Mouse (Mus musculus) adrenal gland (tissue): ENCODE data around the gene Ugt2b35.
"Not testable (repeated sequence)": the region's sequence is repeated elsewhere in the genome, so short reads cannot be mapped to it uniquely, and the experiment has no call there.

Experiments
- intact Hi-C: fragments of 180-260 bp; cut with DNase I; formaldehyde crosslinking; loops from one replicate; pipeline ENCODE4 v1.15.1; 2025
- long read RNA-seq, 2 experiments: library from polyadenylated mRNA; unstranded; transcript quantifications; one replicate each; pipeline ENCODE4 v2.0.0; 2020; ENCODE audit warnings: borderline replicate concordance in 1 of 2; ENCODE audit not compliant: insufficient replicate concordance in 1 of 2

The Ugt2b35 gene
- long read RNA-seq, experiment 1: 0 reads
- long read RNA-seq, experiment 2: 0 reads

- intact Hi-C loops: no loop called here
Observed at GRCm38 (mm10) chr5:87000395-87001073, at the start of gene Ugt2b35. Gene Ugt2b35 (plus strand): TSS chr5:87000860.

DNA sequence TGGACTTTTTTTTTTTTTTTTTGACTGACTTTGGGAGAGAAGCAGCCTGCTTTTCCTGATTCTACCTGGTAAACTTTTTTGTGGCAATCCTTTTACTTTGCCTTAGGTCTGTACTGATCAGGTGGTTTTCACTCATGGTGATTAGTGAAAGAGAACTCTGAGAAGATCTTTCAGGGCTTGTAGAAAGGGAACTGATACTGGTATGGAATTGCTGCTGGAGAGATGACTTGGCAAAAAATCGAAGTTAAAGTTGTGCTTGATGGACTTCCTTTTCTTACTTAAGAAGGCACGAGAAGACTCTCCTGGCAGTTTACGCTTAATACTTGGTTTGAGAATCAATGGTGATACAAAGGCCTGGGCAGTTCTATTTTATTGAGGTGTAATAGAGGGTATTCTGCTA, 40.2 kb upstream of the Ugt2b35 start:
- intact Hi-C loops: no loop called here

- intact Hi-C loops: no loop called here
Observed at GRCm38 (mm10) chr5:86961587-86962358, 38.9 kb upstream of the Ugt2b35 start.

DNA sequence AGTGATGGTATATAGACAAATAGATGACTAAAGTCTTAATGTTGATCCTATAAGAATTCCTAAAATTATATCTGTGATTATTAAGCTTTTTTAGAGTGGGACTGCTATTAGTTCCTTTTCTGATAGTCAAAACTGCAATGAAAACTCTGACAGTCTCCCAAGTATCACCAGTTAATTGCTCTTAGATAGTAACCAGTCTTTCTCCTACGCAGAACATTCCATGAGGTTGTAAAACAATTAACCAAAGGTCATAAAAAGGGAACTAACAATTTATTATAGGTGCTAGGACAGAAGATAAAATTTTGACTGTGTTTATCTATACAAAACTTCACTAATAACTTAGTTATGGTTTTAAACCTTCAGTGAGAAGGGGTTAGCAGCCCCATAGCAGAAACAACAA, 37.8 kb upstream of the Ugt2b35 start:
- intact Hi-C loops: not testable (repeated sequence)

DNA sequence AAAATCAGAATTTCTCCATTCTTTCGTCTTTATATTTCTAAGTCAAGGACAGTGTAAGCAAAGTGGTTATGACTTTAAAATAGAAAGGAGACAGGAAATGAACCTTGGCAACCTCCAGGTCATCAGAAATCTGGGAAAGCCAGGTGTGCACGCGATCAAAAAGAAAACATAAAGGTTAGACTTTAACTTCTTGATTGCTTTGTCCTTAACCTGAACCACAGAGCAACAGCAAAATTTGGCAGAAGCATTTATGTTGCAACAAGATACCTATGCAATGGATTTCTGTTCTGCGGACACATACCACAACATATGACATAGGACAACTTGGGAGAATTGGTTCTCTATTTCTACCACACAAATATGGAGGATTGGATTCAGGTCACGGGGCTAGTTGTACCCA, 33.4 kb upstream of the Ugt2b35 start:
- intact Hi-C loops: not testable (repeated sequence)

DNA sequence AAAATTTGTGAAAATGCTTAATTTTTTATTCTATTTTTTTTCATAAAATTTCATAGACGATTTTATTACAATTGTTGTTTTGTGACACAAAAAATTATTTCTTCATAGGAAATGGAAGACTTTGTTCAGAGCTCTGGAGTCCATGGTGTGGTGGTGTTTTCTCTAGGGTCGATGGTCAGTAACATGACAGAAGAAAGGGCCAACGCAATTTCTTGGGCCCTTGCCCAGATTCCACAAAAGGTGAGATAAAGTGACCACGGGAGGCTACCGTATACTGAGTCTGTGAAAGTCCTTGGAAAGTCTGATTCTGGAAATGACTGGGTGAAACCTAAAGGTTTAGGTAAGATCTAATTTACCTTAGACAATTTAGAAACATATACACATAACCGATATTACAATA, 4.1 kb downstream of the Ugt2b35 start:
- intact Hi-C loops: no loop called here

GRCm38 (mm10) chr5:87015477-87015876, 14.8 kb downstream of the Ugt2b35 start:
- intact Hi-C loops: no loop called here

- intact Hi-C loops: no loop called here
Observed at GRCm38 (mm10) chr5:87027359-87027758, 26.7 kb downstream of the Ugt2b35 start.

DNA sequence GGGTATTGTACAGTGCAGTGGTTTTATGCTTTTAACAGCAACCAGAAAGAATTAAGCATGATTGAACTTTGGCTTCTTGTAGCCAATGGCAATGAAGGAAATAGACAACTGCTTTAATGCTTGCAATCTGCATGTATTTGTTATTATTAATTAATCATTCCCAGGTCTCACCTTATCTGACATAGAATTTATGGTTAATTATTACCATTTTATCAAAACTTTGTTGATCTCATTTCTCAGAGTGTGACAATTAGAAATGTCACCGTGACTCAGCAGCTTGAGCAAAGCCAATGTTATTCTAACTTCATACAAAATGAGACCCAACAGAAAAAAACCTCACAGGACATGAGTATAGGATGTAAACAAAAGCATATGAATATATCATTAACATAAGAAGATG, 30.0 kb downstream of the Ugt2b35 start:
- intact Hi-C loops: no loop called here
